Mouse (Mus musculus) retina, adult 2 months (tissue): ENCODE data around the gene Olfr767.
"Not testable (repeated sequence)": the region's sequence is repeated elsewhere in the genome, so short reads cannot be mapped to it uniquely, and the experiment has no call there.

ENCODE experiments used
- DNase-seq: peaks from one replicate; pipeline ENCODE4 v3.0.0-alpha.2; 2012; ENCODE audit warnings: low read depth, low spot score

The Olfr767 gene

GRCm38 (mm10) chr10:129082810-129083209 lies at the start of gene Olfr767:
Gene Olfr767, minus strand, starts transcription at chr10:129082910.
- DNase-seq = not testable (repeated sequence)

DNA sequence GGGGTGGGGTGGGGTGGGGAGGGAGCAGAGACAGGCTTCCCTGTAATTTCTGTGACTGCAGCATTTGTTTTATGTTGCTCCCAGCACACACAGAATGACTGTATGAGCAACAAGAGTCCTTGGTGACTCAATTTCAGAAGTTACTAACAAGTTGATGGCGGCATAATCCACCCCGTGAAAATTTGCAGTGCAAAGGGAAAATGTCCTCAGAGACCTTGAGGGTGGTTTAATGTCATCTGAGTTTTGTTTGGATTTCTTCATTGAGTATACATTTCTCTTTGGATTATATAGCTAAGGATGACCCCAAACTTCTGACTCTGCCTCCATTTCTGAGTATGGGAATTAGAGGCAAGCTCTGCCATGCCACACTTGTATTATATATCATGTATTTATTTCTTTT lies 35.1 kb upstream of the Olfr767 start, which contains the start of gene Olfr769:
Olfr769 (minus strand) TSS at position 101 of the 400 bp plus-strand sequence.
- DNase-seq = no peak

DNA sequence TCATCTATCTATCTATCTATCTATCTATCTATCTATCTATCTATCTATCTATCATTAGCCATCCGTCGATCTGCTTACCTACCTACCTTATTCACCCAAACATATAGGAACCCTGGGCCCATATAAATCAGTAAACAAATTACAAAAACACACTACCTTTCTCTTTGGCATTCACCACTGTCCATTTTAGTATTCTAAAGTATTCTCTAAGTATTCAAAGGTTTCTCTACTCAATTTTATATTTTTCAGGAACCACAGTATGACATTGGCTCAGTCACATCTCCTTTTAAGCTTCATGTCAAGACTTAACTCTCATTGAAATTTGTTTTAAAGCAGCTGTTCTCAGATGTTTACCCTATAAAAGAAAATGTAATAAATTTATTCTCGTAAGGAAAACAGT lies 32.4 kb upstream of the Olfr767 start:
- no peak for DNase-seq

DNA sequence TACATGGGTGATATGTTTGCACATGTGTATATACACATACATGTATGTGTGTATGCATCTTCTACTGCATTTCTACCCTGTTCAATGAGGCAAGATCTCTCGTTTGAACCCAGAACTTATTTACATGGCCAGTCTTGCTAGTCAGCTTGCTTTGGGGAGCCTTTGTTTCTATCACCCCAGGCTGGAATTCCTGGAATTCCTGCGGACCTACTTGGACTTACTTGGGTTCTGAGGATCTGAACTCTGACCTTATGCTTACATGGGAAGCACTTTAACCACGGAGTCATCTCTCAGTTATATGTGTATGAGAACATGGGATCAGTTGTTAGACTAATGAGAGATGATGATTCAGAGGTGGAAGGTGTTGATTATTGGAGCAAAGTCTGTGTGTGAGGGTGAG lies 18.5 kb upstream of the Olfr767 start:
- DNase-seq = no peak

- DNase-seq = no peak
Measured at GRCm38 (mm10) chr10:129099275-129099674, 16.6 kb upstream of the Olfr767 start, which contains the start of gene Olfr768. Gene Olfr768, minus strand, starts transcription at chr10:129099375.

- DNase-seq = no peak
Measured at GRCm38 (mm10) chr10:129068877-129069276, 13.8 kb downstream of the Olfr767 start, which contains the start of gene Olfr766-ps1. Gene Olfr766-ps1, minus strand, starts transcription at chr10:129068977.

DNA sequence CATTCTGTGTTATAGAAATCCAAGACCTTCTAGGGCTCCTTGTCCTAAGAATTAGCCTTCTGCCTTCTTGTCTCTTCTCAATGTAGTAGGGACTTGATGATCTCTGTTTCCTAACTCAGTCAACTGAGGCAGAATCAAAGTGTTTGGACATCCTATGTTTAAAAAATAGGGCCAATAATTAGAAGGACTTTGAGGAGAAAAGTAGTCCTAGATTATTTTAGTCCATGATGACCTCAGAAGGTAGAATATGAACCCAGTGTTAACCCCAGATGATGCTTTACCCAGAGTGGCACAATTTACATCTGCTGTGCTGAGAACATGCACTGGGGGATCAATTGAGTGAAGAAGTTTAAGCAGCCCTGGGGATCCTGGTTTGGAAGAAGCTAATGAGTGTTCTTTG lies 32.8 kb downstream of the Olfr767 start, which contains the start of gene Olfr765:
Olfr765 (minus strand) TSS at position 101 of the 400 bp plus-strand sequence.
- not testable (repeated sequence) for DNase-seq

GRCm38 (mm10) chr10:129039796-129040195 lies 42.9 kb downstream of the Olfr767 start, which contains the start of gene Olfr764-ps1:
Gene Olfr764-ps1, minus strand, starts transcription at chr10:129039896.
- no peak for DNase-seq

DNA sequence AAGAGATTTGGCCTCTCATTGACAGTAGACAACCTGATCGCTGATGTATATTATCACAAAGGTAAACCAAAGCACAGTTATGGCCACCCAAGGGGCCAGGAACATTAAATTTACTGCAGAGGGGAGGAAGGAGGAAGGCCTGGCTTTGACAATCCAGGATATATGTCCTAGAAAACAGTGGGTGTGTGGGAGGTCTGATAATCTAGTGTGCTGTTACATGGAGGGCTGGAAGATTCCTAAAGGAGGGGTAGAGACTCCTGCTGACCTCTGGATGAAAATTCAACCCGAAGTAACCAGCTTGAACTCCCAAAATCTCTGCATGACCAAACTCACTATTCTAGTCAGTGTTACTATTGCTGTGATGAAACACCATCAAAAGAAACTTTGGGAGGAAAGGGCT lies 54.4 kb downstream of the Olfr767 start:
- DNase-seq = no peak

DNA sequence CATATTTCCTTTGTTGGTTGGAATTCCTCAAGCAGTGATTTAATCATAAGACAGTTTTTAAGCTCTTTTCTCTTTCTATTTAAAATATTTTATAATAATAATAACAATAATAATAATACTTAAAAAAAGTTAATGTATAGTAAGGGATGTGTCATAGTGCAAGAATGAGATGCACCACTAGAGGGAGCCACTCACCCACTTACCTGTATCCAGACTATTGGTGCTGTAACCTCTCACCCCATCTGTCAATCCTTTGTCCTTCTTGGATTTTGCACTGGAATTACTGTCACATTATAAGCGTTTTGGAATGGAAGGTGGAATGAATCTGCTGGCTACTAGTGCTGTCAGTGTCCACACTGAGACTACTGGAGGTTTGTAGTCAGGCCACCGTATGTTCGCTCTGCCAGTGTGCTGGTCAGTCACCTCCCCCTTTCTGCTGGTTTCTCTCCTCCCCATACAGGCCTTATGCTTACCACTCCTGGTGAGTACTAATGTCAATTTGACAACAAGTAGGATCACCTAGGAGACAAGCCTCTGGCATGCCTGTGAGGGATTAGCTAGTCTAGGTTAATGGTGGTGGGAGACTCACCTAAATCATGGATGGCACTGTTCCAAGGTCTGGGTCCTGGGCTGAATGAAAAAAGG lies 56.6 kb downstream of the Olfr767 start:
- no peak for DNase-seq
